In the genomic region with DNA sequence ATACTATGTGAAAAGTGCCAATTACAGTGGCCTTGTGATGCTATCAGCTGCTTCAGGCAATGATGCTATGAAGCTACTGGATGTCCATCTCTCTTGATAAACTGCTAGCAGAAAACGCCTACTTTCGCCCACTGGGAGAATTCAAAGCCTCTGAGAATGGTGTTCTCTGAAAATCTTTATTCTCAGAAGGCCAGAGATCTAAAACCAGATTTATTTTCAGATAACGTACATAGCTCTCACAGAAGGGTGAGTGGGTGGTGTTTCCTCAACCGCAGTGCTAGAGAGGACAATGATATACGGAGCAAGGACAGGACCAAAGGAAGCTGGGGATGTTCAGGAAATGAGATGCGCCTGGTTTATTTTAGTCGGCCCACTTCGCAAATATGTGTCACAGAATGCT, we compare ENCODE assay signal across 33 mouse cellular contexts.
DNase-seq lines count a peak whose midpoint lies in the region; ATAC-seq and TF ChIP-seq lines count a peak whose summit lies in the region.
"Had no signal": no experiment of that assay in that cellular context is flagged by ENCODE, and none has a peak within 500 bp of the region (broad histone marks: within the 10 kb centered on the region; RNA-seq: fewer than 3 reads in every experiment).

No protein-coding gene starts in this region.

- intact Hi-C loops in left cerebral cortex, postnatal 25 days (cut with DNase I), result no loop called here

- no peak overlapping the region for H3K27ac ChIP-seq in forebrain, embryonic 14.5 days (ENCODE audit: low read depth, low read length)
- H3K27ac ChIP-seq in forebrain, postnatal 0 days (ENCODE audit: low read depth, low read length), result no peak overlapping the region
- no peak overlapping the region for H3K27ac ChIP-seq in kidney, postnatal 0 days
- H3K27ac ChIP-seq: embryonic facial prominence, embryonic 10.5 days; embryonic facial prominence, embryonic 15.5 days; forebrain, embryonic 15.5 days; heart, embryonic 13.5 days; hindbrain, embryonic 14.5 days; limb, embryonic 10.5 days; limb, embryonic 15.5 days; liver, embryonic 14.5 days; midbrain, embryonic 15.5 days; neural tube, embryonic 15.5 days had no signal

- peak; percentile 37; the same call in 1 of the 2 replicates for ATAC-seq in forebrain, embryonic 14.5 days
- no peak for ATAC-seq in forebrain, postnatal 0 days
- no peak for ATAC-seq in kidney, postnatal 0 days (replicated peaks; ENCODE audit: low FRiP score, low read depth)
- no peak for ATAC-seq in erythroid progenitor cell, adult 5-6 weeks (replicated peaks; ENCODE audit: low FRiP score, poor library complexity, severe bottlenecking)
- ATAC-seq: activated CD4-positive, CD25-positive, alpha-beta regulatory T cell, adult 4 months; forebrain, embryonic 15.5 days; intestine, postnatal 0 days; midbrain, embryonic 15.5 days had no signal

- 81% methylated on average over 8 of the region's 8 CpGs for WGBS in forebrain, embryonic 14.5 days
- 74% methylated on average over 8 of the region's 8 CpGs for WGBS in forebrain, postnatal 0 days
- WGBS in kidney, postnatal 0 days, result 57% methylated on average over 8 of the region's 8 CpGs

- no peak overlapping the region for H3K4me2 ChIP-seq in forebrain, embryonic 14.5 days (ENCODE audit: low read length)
- H3K4me2 ChIP-seq in forebrain, postnatal 0 days (ENCODE audit: low read depth), result no peak overlapping the region
- no peak overlapping the region for H3K4me2 ChIP-seq in kidney, postnatal 0 days (ENCODE audit: low read length)
- H3K4me2 ChIP-seq: embryonic facial prominence, embryonic 15.5 days; forebrain, embryonic 15.5 days; heart, embryonic 13.5 days; hindbrain, embryonic 14.5 days; limb, embryonic 15.5 days; lung, embryonic 14.5 days; midbrain, embryonic 15.5 days; neural tube, embryonic 15.5 days had no signal

- H3K9me3 ChIP-seq in forebrain, embryonic 14.5 days (replicated peaks; ENCODE audit: control insufficient read depth, low read length), result no peaks in the 10 kb centered on the region
- H3K9me3 ChIP-seq in forebrain, postnatal 0 days (ENCODE audit: low read length), result no peaks in the 10 kb centered on the region
- H3K9me3 ChIP-seq in kidney, postnatal 0 days (replicated peaks; ENCODE audit: low read length), result no peaks in the 10 kb centered on the region
- H3K9me3 ChIP-seq: embryonic facial prominence, embryonic 10.5 days; embryonic facial prominence, embryonic 15.5 days; forebrain, embryonic 15.5 days; heart, embryonic 13.5 days; limb, embryonic 10.5 days; limb, embryonic 15.5 days; midbrain, embryonic 15.5 days; neural tube, embryonic 15.5 days had no signal

- H3K4me3 ChIP-seq in forebrain, embryonic 14.5 days (ENCODE audit: low read depth, low read length), result no peak overlapping the region
- no peak overlapping the region for H3K4me3 ChIP-seq in forebrain, postnatal 0 days (ENCODE audit: low read depth, low read length)
- no peak overlapping the region for H3K4me3 ChIP-seq in kidney, postnatal 0 days (replicated peaks; ENCODE audit: low read depth, low read length)
- H3K4me3 ChIP-seq: embryonic facial prominence, embryonic 10.5 days; embryonic facial prominence, embryonic 15.5 days; forebrain, embryonic 15.5 days; heart, embryonic 13.5 days; limb, embryonic 10.5 days; limb, embryonic 15.5 days; midbrain, embryonic 15.5 days; neural tube, embryonic 15.5 days had no signal

- no peaks in the 10 kb centered on the region for H3K27me3 ChIP-seq in forebrain, embryonic 14.5 days (replicated peaks; ENCODE audit: control insufficient read depth, insufficient read depth, low read length)
- no peaks in the 10 kb centered on the region for H3K27me3 ChIP-seq in forebrain, postnatal 0 days (ENCODE audit: insufficient read depth, low read length)
- no peaks in the 10 kb centered on the region for H3K27me3 ChIP-seq in kidney, postnatal 0 days (ENCODE audit: insufficient read depth, low read length)
- H3K27me3 ChIP-seq: CH12.LX; embryonic facial prominence, embryonic 15.5 days; forebrain, embryonic 15.5 days; heart, embryonic 13.5 days; limb, embryonic 15.5 days; midbrain, embryonic 15.5 days; neural tube, embryonic 15.5 days had no signal

- H3K36me3 ChIP-seq in forebrain, embryonic 14.5 days (ENCODE audit: control insufficient read depth, insufficient read depth, low read length), result no peaks in the 10 kb centered on the region
- H3K36me3 ChIP-seq in forebrain, postnatal 0 days (ENCODE audit: insufficient read depth), result no peaks in the 10 kb centered on the region
- H3K36me3 ChIP-seq in kidney, postnatal 0 days (ENCODE audit: insufficient read depth, low read length), result no peaks in the 10 kb centered on the region
- H3K36me3 ChIP-seq: embryonic facial prominence, embryonic 10.5 days; embryonic facial prominence, embryonic 15.5 days; forebrain, embryonic 15.5 days; heart, embryonic 13.5 days; limb, embryonic 10.5 days; limb, embryonic 15.5 days; midbrain, embryonic 15.5 days; neural tube, embryonic 15.5 days had no signal

- no peaks in the 10 kb centered on the region for H3K4me1 ChIP-seq in forebrain, embryonic 14.5 days (ENCODE audit: control insufficient read depth, insufficient read depth, low read length)
- no peaks in the 10 kb centered on the region for H3K4me1 ChIP-seq in forebrain, postnatal 0 days (ENCODE audit: insufficient read depth)
- no peaks in the 10 kb centered on the region for H3K4me1 ChIP-seq in kidney, postnatal 0 days (replicated peaks; ENCODE audit: insufficient read depth, low read length)
- H3K4me1 ChIP-seq: embryonic facial prominence, embryonic 10.5 days; embryonic facial prominence, embryonic 15.5 days; forebrain, embryonic 15.5 days; heart, embryonic 13.5 days; limb, embryonic 10.5 days; limb, embryonic 15.5 days; midbrain, embryonic 15.5 days; neural tube, embryonic 15.5 days had no signal

- TF ChIP-seq CTCF in forebrain, postnatal 0 days (IDR thresholded peaks at IDR 0.05; ENCODE audit: low read depth), result no peak
- TF ChIP-seq CTCF in kidney, postnatal 0 days (IDR thresholded peaks at IDR 0.05; ENCODE audit: low read depth), result no peak

- H3K9ac ChIP-seq in forebrain, embryonic 14.5 days (ENCODE audit: low read length), result no peak overlapping the region
- no peak overlapping the region for H3K9ac ChIP-seq in forebrain, postnatal 0 days
- no peak overlapping the region for H3K9ac ChIP-seq in kidney, postnatal 0 days (ENCODE audit: low read depth, low read length)
- H3K9ac ChIP-seq: embryonic facial prominence, embryonic 15.5 days; forebrain, embryonic 15.5 days; heart, embryonic 13.5 days; hindbrain, embryonic 14.5 days; limb, embryonic 15.5 days; liver, embryonic 14.5 days; lung, embryonic 14.5 days; midbrain, embryonic 15.5 days; neural tube, embryonic 15.5 days had no signal

- DNase-seq in forebrain, embryonic 14.5 days (ENCODE audit: low spot score), result no peak
- no peak for DNase-seq in forebrain, postnatal 0 days
- peak; percentile 19 for DNase-seq in kidney, postnatal 0 days (ENCODE audit: low spot score)
- no peak for DNase-seq in kidney, postnatal 25 days
- peak; percentile 60 for DNase-seq in right cerebral cortex, adult 18-20 months
- DNase-seq in right cerebral cortex, postnatal 4 days, result no peak
- DNase-seq in left cerebral cortex, postnatal 25 days (ENCODE audit: low spot score in 2 of 2), result peak; percentile 27 to 87
- DNase-seq: adrenal gland, adult 2 months; adrenal gland, postnatal 36 days; cerebellum, adult 8-10 months; cerebellum, postnatal 25 days; gastrocnemius, postnatal 10 days; heart, postnatal 10 days; kidney, postnatal 36 days; lung, embryonic 14.5 days; lung, postnatal 14 days; retina, postnatal 1 day; thymus, adult 18-20 months; thymus, postnatal 25 days had no signal

Comparison
In these comparisons a context has a peak if more than half of its experiments do, and no peak if none do; other contexts are left out.
1. DNase-seq: peak in kidney, postnatal 0 days (single experiment), right cerebral cortex, adult 18-20 months (single experiment) and left cerebral cortex, postnatal 25 days (2 of 2); none in forebrain, embryonic 14.5 days (single experiment), forebrain, postnatal 0 days (single experiment), kidney, postnatal 25 days (0 of 2) and right cerebral cortex, postnatal 4 days (single experiment).